Mouse (Mus musculus): Measurements from ENCODE around the gene Spef1. TPM values are rescaled to one million over a fixed set of nuclear protein-coding genes. Genes with fewer than 3 reads are reported as not detected.
"Not testable (repeated sequence)": the region's sequence is repeated elsewhere in the genome, so short reads cannot be mapped to it uniquely, and the experiment has no call there.

The Spef1 gene
- 5.2 and 5.4 TPM in 2 replicates for polyA plus RNA-seq (2016; fragmentation: Nextera tagmentation; extraction: Ambion mirVana)

- peaks cover 25% of the 10 kb centered on the region for H3K36me3 ChIP-seq
- peak within 1 kb of the TSS; percentile 96 for H3K27ac ChIP-seq
- peak within 1 kb of the TSS; percentile 72 for H3K4me3 ChIP-seq
- DNase-seq (ENCODE audit: low spot score): peak; percentile 90
- no peaks in the 10 kb centered on the region for H3K9me3 ChIP-seq
- H3K4me1 ChIP-seq (replicated peaks): peaks cover 62% of the 10 kb centered on the region
- under 1% methylated on average over 43 of the region's 43 CpGs for WGBS
- peaks cover 13% of the 10 kb centered on the region; the same call in 1 of the 2 replicates for H3K27me3 ChIP-seq (ENCODE audit: insufficient read depth, poor library complexity, severe bottlenecking)
Measured at GRCm38 (mm10) chr2:131186771-131187601, at the start of gene Spef1, which contains the start of gene Cdc25b. Gene Spef1, minus strand, starts transcription at chr2:131187282. Gene Cdc25b, plus strand, starts transcription at chr2:131186949.

GRCm38 (mm10) chr2:131234970-131235635 is 48.0 kb upstream of the Spef1 start:
- peaks cover 19% of the 10 kb centered on the region for H3K36me3 ChIP-seq
- 71% methylated on average over 7 of the region's 7 CpGs for WGBS
- H3K4me3 ChIP-seq: peak overlapping the region; percentile 74
- no peaks in the 10 kb centered on the region for H3K9me3 ChIP-seq
- no peak for DNase-seq (ENCODE audit: low spot score)
- no peaks in the 10 kb centered on the region for H3K27me3 ChIP-seq (ENCODE audit: insufficient read depth, poor library complexity, severe bottlenecking)
- H3K4me1 ChIP-seq (replicated peaks): peaks cover 36% of the 10 kb centered on the region
- no peak overlapping the region for H3K27ac ChIP-seq

- Histone ChIP-seq H3K27me3 (ENCODE audit: insufficient read depth, poor library complexity, severe bottlenecking) (no peaks in the 10 kb centered on the region), H3K4me3 (peak overlapping the region; percentile 74), H3K9me3 (no peaks in the 10 kb centered on the region), H3K36me3 (peaks cover 10% of the 10 kb centered on the region), H3K4me1 (replicated peaks) (peaks cover 36% of the 10 kb centered on the region), H3K27ac (peak overlapping the region; percentile 89)
- 16% methylated on average over 28 of the region's 28 CpGs for WGBS
- DNase-seq (ENCODE audit: low spot score): no peak
Measured at GRCm38 (mm10) chr2:131234127-131234650, 47.1 kb upstream of the Spef1 start.

GRCm38 (mm10) chr2:131233307-131234126 is 46.4 kb upstream of the Spef1 start, which contains the start of gene Mavs:
Gene Mavs, plus strand, starts transcription at chr2:131234063.
- H3K4me3 ChIP-seq: peak within 1 kb of the TSS; percentile 74
- peaks cover 36% of the 10 kb centered on the region for H3K4me1 ChIP-seq (replicated peaks)
- 10% methylated on average over 29 of the region's 29 CpGs for WGBS
- H3K27me3 ChIP-seq (ENCODE audit: insufficient read depth, poor library complexity, severe bottlenecking): no peaks in the 10 kb centered on the region
- peak within 1 kb of the TSS; percentile 89 for H3K27ac ChIP-seq
- H3K36me3 ChIP-seq: 0 out of 2 replicates have a peak, but pooled peaks cover 3% of the 10 kb centered on the region
- no peaks in the 10 kb centered on the region for H3K9me3 ChIP-seq
- peak; percentile 96 for DNase-seq (ENCODE audit: low spot score)

- H3K27ac ChIP-seq: no peak overlapping the region
- no peaks in the 10 kb centered on the region for H3K9me3 ChIP-seq
- H3K4me1 ChIP-seq (replicated peaks): peaks cover 36% of the 10 kb centered on the region
- no peaks in the 10 kb centered on the region for H3K27me3 ChIP-seq (ENCODE audit: insufficient read depth, poor library complexity, severe bottlenecking)
- H3K36me3 ChIP-seq: 0 out of 2 replicates have a peak, but pooled peaks cover 3% of the 10 kb centered on the region
- DNase-seq (ENCODE audit: low spot score): no peak
- WGBS: 80% methylated on average over 2 of the region's 2 CpGs
- H3K4me3 ChIP-seq: no peak overlapping the region
Measured at GRCm38 (mm10) chr2:131232558-131232957, 45.5 kb upstream of the Spef1 start.

GRCm38 (mm10) chr2:131227243-131227642 is 40.2 kb upstream of the Spef1 start:
- 91% methylated on average over 3 of the region's 3 CpGs for WGBS
- H3K36me3 ChIP-seq: no peaks in the 10 kb centered on the region
- DNase-seq (ENCODE audit: low spot score): no peak
- 0 out of 2 replicates have a peak, but pooled peaks cover 4% of the 10 kb centered on the region for H3K4me1 ChIP-seq (replicated peaks)
- no peak overlapping the region for H3K27ac ChIP-seq
- H3K27me3 ChIP-seq (ENCODE audit: insufficient read depth, poor library complexity, severe bottlenecking): no peaks in the 10 kb centered on the region
- no peaks in the 10 kb centered on the region for H3K9me3 ChIP-seq
- no peak overlapping the region for H3K4me3 ChIP-seq

- H3K27me3 ChIP-seq (ENCODE audit: insufficient read depth, poor library complexity, severe bottlenecking); H3K4me1 ChIP-seq (replicated peaks); DNase-seq (ENCODE audit: low spot score); H3K4me3 ChIP-seq; H3K9me3 ChIP-seq; H3K36me3 ChIP-seq; H3K27ac ChIP-seq: not testable (repeated sequence)
- 89% methylated on average over 2 of the region's 2 CpGs for WGBS
Measured at GRCm38 (mm10) chr2:131226669-131227068, 39.6 kb upstream of the Spef1 start.

GRCm38 (mm10) chr2:131225178-131225577 is 38.1 kb upstream of the Spef1 start:
- Histone ChIP-seq H3K36me3 (no peaks in the 10 kb centered on the region), H3K4me1 (replicated peaks) (peaks cover 4% of the 10 kb centered on the region; the same call in 1 of the 2 replicates), H3K4me3 (no peak overlapping the region), H3K27me3 (ENCODE audit: insufficient read depth, poor library complexity, severe bottlenecking) (no peaks in the 10 kb centered on the region), H3K9me3 (no peaks in the 10 kb centered on the region), H3K27ac (no peak overlapping the region)
- DNase-seq (ENCODE audit: low spot score): no peak
- 85% methylated on average over 6 of the region's 6 CpGs for WGBS

GRCm38 (mm10) chr2:131223569-131223968 is 36.5 kb upstream of the Spef1 start:
- no peaks in the 10 kb centered on the region for H3K27me3 ChIP-seq (ENCODE audit: insufficient read depth, poor library complexity, severe bottlenecking)
- 74% methylated on average over 1 of the region's 1 CpGs for WGBS
- H3K9me3 ChIP-seq: no peaks in the 10 kb centered on the region
- no peak for DNase-seq (ENCODE audit: low spot score)
- no peaks in the 10 kb centered on the region for H3K36me3 ChIP-seq
- no peak overlapping the region for H3K27ac ChIP-seq
- H3K4me1 ChIP-seq (replicated peaks): peaks cover 4% of the 10 kb centered on the region; the same call in 1 of the 2 replicates
- no peak overlapping the region for H3K4me3 ChIP-seq

- H3K4me3 ChIP-seq: no peak overlapping the region
- 65% methylated on average over 5 of the region's 5 CpGs for WGBS
- H3K4me1 ChIP-seq (replicated peaks): peaks cover 4% of the 10 kb centered on the region; the same call in 1 of the 2 replicates
- 0 out of 2 replicates have a peak overlapping the region, but pooled peaks have one; percentile 29 for H3K27ac ChIP-seq
- no peaks in the 10 kb centered on the region for H3K27me3 ChIP-seq (ENCODE audit: insufficient read depth, poor library complexity, severe bottlenecking)
- DNase-seq (ENCODE audit: low spot score): no peak
- H3K36me3 ChIP-seq: no peaks in the 10 kb centered on the region
- H3K9me3 ChIP-seq: no peaks in the 10 kb centered on the region
Measured at GRCm38 (mm10) chr2:131222562-131222961, 35.5 kb upstream of the Spef1 start.

GRCm38 (mm10) chr2:131221853-131222515 is 34.9 kb upstream of the Spef1 start:
- 74% methylated on average over 3 of the region's 3 CpGs for WGBS

More at GRCm38 (mm10) chr2:131221853-131222515, 34.9 kb upstream of the Spef1 start:
- no peaks in the 10 kb centered on the region for H3K27me3 ChIP-seq (ENCODE audit: insufficient read depth, poor library complexity, severe bottlenecking)
- no peak for DNase-seq (ENCODE audit: low spot score)
- no peaks in the 10 kb centered on the region for H3K9me3 ChIP-seq
- no peak overlapping the region for H3K4me3 ChIP-seq
- peaks cover 4% of the 10 kb centered on the region; the same call in 1 of the 2 replicates for H3K4me1 ChIP-seq (replicated peaks)
- H3K27ac ChIP-seq: no peak overlapping the region
- H3K36me3 ChIP-seq: no peaks in the 10 kb centered on the region

Data from hindbrain, embryonic 10.5 days (tissue).